Mouse (Mus musculus) kidney, postnatal 0 days (tissue): ENCODE data around the gene Tnfsf9. TPM values are rescaled to one million over a fixed set of nuclear protein-coding genes. Genes with fewer than 3 reads are reported as not detected.

ENCODE experiments used
- ATAC-seq: fragments of 200-750 bp; cut with Nextera tagmentation; replicated peaks from 2 replicates; pipeline ENCODE4 v1.8.0; 2017; ENCODE audit warnings: low read depth, moderate number of reproducible peaks, moderate TSS enrichment, moderate library complexity; ENCODE audit not compliant: low FRiP score
- DNase-seq: peaks from one replicate; pipeline ENCODE4 v3.0.0-alpha.2; 2016; ENCODE audit warnings: low spot score
- H3K27ac ChIP-seq: fragments of 300-500 bp; sonication (generic); 2 replicates; pipeline ENCODE4 v1.5.1; 2014; ENCODE audit warnings: mild to moderate bottlenecking
- H3K27me3 ChIP-seq: fragments of 300-500 bp; sonication (generic); 2 replicates; pipeline ENCODE4 v1.6.1; 2014; ENCODE audit warnings: low read length, mixed read lengths; ENCODE audit not compliant: insufficient read depth
- H3K36me3 ChIP-seq: fragments of 300-500 bp; sonication (generic); 2 replicates; pipeline ENCODE4 v1.6.1; 2014; ENCODE audit warnings: low read length, mixed read lengths; ENCODE audit not compliant: insufficient read depth
- H3K4me1 ChIP-seq: fragments of 300-500 bp; sonication (generic); replicated peaks from 2 replicates; pipeline ENCODE4 v1.6.1; 2014; ENCODE audit warnings: antibody characterized with exemption, low read length, mixed read lengths; ENCODE audit not compliant: insufficient read depth
- H3K4me2 ChIP-seq: fragments of 300-500 bp; sonication (generic); 2 replicates; pipeline ENCODE4 v1.6.1; 2014; ENCODE audit warnings: mild to moderate bottlenecking, low read length, moderate library complexity, mixed read lengths
- H3K4me3 ChIP-seq: fragments of 300-500 bp; sonication (generic); replicated peaks from 2 replicates; pipeline ENCODE4 v1.5.1; 2014; ENCODE audit warnings: low read depth, low read length
- H3K9ac ChIP-seq: fragments of 300-500 bp; sonication (generic); 2 replicates; pipeline ENCODE4 v1.6.1; 2014; ENCODE audit warnings: low read depth, low read length
- H3K9me3 ChIP-seq: fragments of 300-500 bp; sonication (generic); replicated peaks from 2 replicates; pipeline ENCODE4 v1.6.1; 2016; ENCODE audit warnings: low read length, inconsistent platforms, mixed read lengths
- CTCF ChIP-seq: IDR thresholded peaks from 2 replicates; pipeline ENCODE4 v1.5.1; 2016; ENCODE audit warnings: antibody characterized with exemption, low read depth, mild to moderate bottlenecking, moderate library complexity
- WGBS: fragments of 180-500 bp; shearing (Covaris S2); extraction: QIAGEN DNeasy Blood & Tissue Kit; methylation state at CpG from one replicate; pipeline ENCODE4 v1.1.7; 2014; 5-methylcytosine and 5-hydroxymethylcytosine counted together
- polyA plus RNA-seq: library from polyadenylated mRNA; unstranded; fragments of >200 nt; fragmentation: Nextera tagmentation; extraction: Ambion mirVana; gene quantifications from 2 replicates; pipeline ENCODE4 v1.2.1, GENCODE M21; 2015

The Tnfsf9 gene
- polyA plus RNA-seq, 1 experiment from 2014 or later = 6.1 TPM

DNA sequence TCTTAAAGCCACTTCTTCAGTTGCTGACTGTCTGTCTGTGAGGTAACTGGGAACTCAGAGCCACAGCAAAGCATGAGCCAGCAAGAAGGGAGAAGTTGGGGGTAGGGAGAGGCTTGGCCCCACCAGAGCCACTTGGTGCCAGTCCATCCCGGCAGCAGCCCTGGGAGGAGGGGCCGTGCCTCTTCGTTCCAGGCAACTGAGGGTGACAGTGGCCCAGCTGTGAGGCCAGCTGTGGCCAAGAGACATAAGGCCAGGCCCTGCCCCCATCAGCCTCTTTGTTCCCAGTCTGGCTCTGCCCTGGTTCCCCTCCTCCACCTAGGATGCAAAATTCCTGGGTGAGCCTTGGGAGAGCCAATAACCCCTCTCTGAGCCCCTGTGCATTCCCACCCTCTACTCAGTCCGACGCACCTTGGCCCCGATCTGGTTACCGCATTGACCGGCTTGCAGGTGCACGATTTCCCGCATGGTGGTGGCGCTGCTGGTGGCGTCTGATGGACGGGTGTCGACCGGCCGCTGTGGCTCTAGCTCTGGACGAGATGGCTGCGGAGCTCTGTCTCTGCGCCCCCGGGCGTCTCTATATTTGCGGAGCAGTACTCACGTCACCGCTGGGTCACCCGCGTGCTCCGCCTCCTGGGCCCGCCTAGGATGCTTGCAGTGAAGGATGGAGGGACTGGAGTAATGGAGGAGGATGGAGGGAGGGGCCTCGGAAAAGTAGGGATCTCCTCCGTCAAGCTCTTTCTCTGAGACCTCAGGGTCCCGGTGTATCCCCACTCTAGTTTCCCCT, 17.9 kb upstream of the Tnfsf9 start, which contains the start of gene Tubb4a:
Gene Tubb4a, minus strand, starts transcription at position 734 of the 784 bp plus-strand sequence.
- Histone ChIP-seq H3K4me3 (peak within 1 kb of the TSS; percentile 39), H3K4me2 (peak within 1 kb of the TSS; percentile 53), H3K9me3 (no peaks in the 10 kb centered on the region), H3K9ac (peak within 1 kb of the TSS; percentile 24; the same call in 1 of the 2 replicates), H3K4me1 (peaks cover 6% of the 10 kb centered on the region), H3K27me3 (no peaks in the 10 kb centered on the region), H3K27ac (no peak within 1 kb of the TSS), H3K36me3 (no peaks in the 10 kb centered on the region)
- peak; percentile 77 for ATAC-seq
- DNase-seq = peak; percentile 50
- TF ChIP-seq CTCF = no peak
- 2% methylated on average over 31 of the region's 31 CpGs for WGBS

- H3K4me2 ChIP-seq = no peak overlapping the region
- H3K27ac ChIP-seq = no peak overlapping the region
- no peak overlapping the region for H3K4me3 ChIP-seq
- no peaks in the 10 kb centered on the region for H3K36me3 ChIP-seq
- no peaks in the 10 kb centered on the region for H3K4me1 ChIP-seq
- WGBS = 89% methylated on average over 3 of the region's 3 CpGs
- no peak for ATAC-seq
- no peaks in the 10 kb centered on the region for H3K27me3 ChIP-seq
- no peak overlapping the region for H3K9ac ChIP-seq
- no peaks in the 10 kb centered on the region for H3K9me3 ChIP-seq
- no peak for TF ChIP-seq CTCF
- DNase-seq = no peak
These were observed 10.9 kb upstream of the Tnfsf9 start for GRCm38 (mm10) chr17:57094222-57094621.

GRCm38 (mm10) chr17:57095855-57096622, 9.1 kb upstream of the Tnfsf9 start:
- Histone ChIP-seq H3K27me3 (no peaks in the 10 kb centered on the region), H3K4me1 (no peaks in the 10 kb centered on the region), H3K27ac (no peak overlapping the region), H3K36me3 (no peaks in the 10 kb centered on the region), H3K4me2 (peak overlapping the region; percentile 51), H3K9me3 (no peaks in the 10 kb centered on the region), H3K9ac (no peak overlapping the region), H3K4me3 (peak overlapping the region; percentile 8)
- peak; percentile 92 for ATAC-seq
- no peak for TF ChIP-seq CTCF
- WGBS = 1% methylated on average over 18 of the region's 19 CpGs
- DNase-seq = peak; percentile 94

DNA sequence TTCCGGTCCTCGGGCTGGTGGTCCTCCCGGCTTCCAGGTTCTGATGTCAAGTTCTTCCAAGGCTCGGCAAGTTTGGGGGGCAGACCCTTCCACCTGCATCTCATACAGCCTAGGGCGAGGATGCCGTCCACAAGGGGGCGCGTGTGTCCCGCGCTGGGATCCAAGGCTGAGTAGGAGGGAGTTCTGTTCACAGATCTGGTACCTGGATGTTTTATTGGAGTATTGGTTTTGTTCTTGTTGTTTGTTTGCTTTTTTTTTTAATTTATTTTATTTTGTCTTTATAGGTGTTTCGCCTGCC, 8.6 kb upstream of the Tnfsf9 start:
- TF ChIP-seq CTCF = peak; percentile 92
- Histone ChIP-seq H3K27ac (no peak overlapping the region), H3K36me3 (no peaks in the 10 kb centered on the region), H3K4me3 (peak overlapping the region; percentile 8), H3K9me3 (no peaks in the 10 kb centered on the region), H3K4me1 (no peaks in the 10 kb centered on the region), H3K4me2 (peak overlapping the region; percentile 51), H3K9ac (no peak overlapping the region), H3K27me3 (no peaks in the 10 kb centered on the region)
- ATAC-seq (peak; percentile 75), DNase-seq (peak; percentile 78)
- WGBS = 0% methylated on average over 11 of the region's 11 CpGs

DNA sequence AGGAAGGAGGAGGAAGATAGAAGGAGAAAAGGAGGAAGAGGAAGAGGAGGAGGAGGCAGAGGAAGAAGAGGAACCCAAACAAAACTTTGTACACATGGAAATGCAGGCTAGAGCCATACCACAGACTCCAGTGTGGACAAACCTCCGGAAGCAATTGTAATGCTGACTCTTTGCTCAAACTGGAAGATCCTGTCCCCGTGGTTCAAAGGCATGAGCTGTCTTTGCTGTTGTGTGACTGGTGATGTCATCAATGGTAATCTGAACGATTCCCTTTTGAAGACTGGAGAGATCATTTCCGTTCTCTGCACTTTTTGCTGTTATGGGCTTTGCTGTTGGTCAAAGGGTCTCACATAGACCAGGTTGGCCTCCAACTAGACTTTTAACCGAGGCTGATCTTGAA, 6.8 kb upstream of the Tnfsf9 start:
- H3K27me3 ChIP-seq = no peaks in the 10 kb centered on the region
- ATAC-seq (no peak), DNase-seq (no peak)
- H3K36me3 ChIP-seq = no peaks in the 10 kb centered on the region
- H3K4me1 ChIP-seq = no peaks in the 10 kb centered on the region
- WGBS = 85% methylated on average over 5 of the region's 5 CpGs
- no peak overlapping the region for H3K4me2 ChIP-seq
- no peak for TF ChIP-seq CTCF
- H3K9me3 ChIP-seq = no peaks in the 10 kb centered on the region
- no peak overlapping the region for H3K27ac ChIP-seq
- H3K9ac ChIP-seq = no peak overlapping the region
- H3K4me3 ChIP-seq = no peak overlapping the region

GRCm38 (mm10) chr17:57099629-57100325, 5.3 kb upstream of the Tnfsf9 start:
- ATAC-seq (no peak), DNase-seq (no peak)
- Histone ChIP-seq H3K4me2 (no peak overlapping the region), H3K4me1 (peaks cover 8% of the 10 kb centered on the region; the same call in 1 of the 2 replicates), H3K4me3 (no peak overlapping the region), H3K27ac (no peak overlapping the region), H3K27me3 (no peaks in the 10 kb centered on the region), H3K9me3 (no peaks in the 10 kb centered on the region), H3K9ac (no peak overlapping the region), H3K36me3 (no peaks in the 10 kb centered on the region)
- 16% methylated on average over 10 of the region's 10 CpGs for WGBS
- TF ChIP-seq CTCF = no peak
